Mouse (Mus musculus): ENCODE measurements around the gene Zfp358.

GRCm38 (mm10) chr8:3481605-3482004 is 11.3 kb upstream of the Zfp358 start:
- no peak for TF ChIP-seq CTCF (IDR thresholded peaks at IDR 0.05; ENCODE audit: insufficient read depth, low read depth, low read length)
- TF ChIP-seq POLR2A (IDR thresholded peaks at IDR 0.05; ENCODE audit: insufficient read depth, low read depth, low read length) = no peak
